Mouse (Mus musculus): ENCODE data around the gene 4930442H23Rik. TPM values are rescaled to one million over a fixed set of nuclear protein-coding genes. Genes with fewer than 3 reads are reported as not detected.
A peak's percentile ranks its signal among the peaks of the same experiment; 100 is the strongest.
"Not testable (repeated sequence)": the region's sequence is repeated elsewhere in the genome, so short reads cannot be mapped to it uniquely, and the experiment has no call there.

The 4930442H23Rik gene
- total and polyA plus RNA-seq, 3 experiments = not detected

DNA sequence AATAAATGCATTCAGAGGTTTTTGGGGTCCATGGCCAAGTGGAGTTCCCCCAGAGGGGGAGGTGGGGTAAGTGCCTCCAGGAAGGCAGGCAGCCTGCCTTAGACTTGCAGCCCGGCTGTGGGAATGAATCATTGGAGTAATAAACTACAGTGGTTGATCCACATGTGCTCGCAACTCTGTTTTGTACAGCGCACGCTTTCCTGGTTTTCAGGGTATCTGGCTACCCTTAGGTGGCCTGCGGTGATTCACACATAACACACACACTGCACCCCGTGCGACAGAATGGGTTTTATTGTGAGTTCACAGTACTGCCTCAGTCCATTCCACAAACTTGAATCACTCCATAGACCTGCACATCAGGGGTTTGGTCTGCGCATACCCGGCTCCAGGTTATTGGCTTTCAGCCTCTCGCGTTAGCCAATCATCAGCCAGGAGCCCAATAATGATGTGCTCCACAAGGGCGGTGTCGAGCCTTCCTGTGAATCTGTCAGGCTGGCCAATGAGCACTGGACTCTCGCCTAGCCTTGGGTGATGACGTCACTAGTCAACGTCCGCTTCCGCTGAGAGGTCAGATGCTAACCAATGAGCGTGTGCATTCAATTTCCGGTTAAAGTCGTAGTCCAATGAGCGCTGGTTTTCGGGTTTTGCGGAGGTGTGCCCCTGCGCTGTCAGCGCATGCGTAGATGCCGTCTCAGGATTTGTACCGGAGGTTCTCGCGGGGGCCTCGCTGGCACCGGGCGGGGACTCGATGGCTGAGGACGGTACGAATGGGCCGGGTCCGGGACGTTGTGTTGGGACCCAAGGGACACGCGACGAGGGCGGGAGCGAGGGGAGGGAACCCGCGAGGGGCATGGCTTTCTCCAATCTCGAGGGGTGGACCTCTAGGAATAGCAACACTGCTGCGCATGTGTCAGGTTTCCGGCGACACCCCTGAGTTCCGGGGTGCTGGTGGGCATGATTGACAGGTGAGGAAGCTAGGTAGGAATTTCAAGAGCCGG lies 1.0 kb downstream of the 4930442H23Rik start, which contains the start of gene Dapk3:
Dapk3 (plus strand) TSS at position 670 of the 998 bp plus-strand sequence.
- Histone ChIP-seq H3K4me1 (ENCODE audit: control insufficient read depth, insufficient read depth, low read length) (peaks cover 12% of the 10 kb centered on the region), H3K27me3 (ENCODE audit: control insufficient read depth, insufficient read depth, low read length) (no peaks in the 10 kb centered on the region), H3K36me3 (ENCODE audit: control insufficient read depth, insufficient read depth, low read length) (peaks cover 3% of the 10 kb centered on the region; the same call in 1 of the 2 replicates), H3K27ac (peak within 1 kb of the TSS; percentile 95), H3K9ac (ENCODE audit: low read depth, low read length) (peak within 1 kb of the TSS; percentile 79), H3K4me3 (peak within 1 kb of the TSS; percentile 69), H3K79me2 (replicated peaks; ENCODE audit: control insufficient read depth, insufficient read depth, low read length) (peaks cover 2% of the 10 kb centered on the region; the same call in 1 of the 2 replicates)
- intact Hi-C loops (cut with DNase I) = no loop called here
- WGBS = 6% methylated on average over 53 of the region's 53 CpGs
- peak; percentile 92 to 97 for DNase-seq
- TF ChIP-seq CTCF (IDR thresholded peaks at IDR 0.05) (no peak), EP300 (IDR thresholded peaks at IDR 0.05; ENCODE audit: insufficient read depth, low read depth, low read length) (peak; percentile 94), POLR2A (IDR thresholded peaks at IDR 0.05; ENCODE audit: insufficient read depth, low read depth, low read length) (peak; percentile 93)

DNA sequence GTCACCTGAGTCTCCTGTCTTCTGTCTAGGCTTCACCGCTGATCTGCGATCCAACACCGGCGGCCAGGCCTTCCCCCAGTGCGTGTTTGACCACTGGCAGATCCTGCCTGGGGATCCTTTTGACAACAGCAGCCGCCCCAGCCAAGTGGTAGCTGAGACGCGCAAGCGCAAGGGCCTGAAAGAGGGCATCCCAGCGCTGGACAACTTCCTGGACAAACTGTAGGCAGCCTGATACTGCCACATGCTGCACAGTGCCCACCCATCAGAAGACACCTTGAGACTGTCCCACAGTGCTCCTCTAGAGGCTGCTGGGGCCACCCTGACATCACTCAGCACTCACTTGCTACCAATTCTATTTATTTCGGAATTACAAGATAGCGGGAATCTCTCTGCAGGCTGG lies 1.8 kb downstream of the 4930442H23Rik start:
- H3K4me3 ChIP-seq; intact Hi-C loops (cut with DNase I); H3K9ac ChIP-seq (ENCODE audit: low read depth, low read length); H3K27me3 ChIP-seq (ENCODE audit: control insufficient read depth, insufficient read depth, low read length); H3K79me2 ChIP-seq (replicated peaks; ENCODE audit: control insufficient read depth, insufficient read depth, low read length); DNase-seq; H3K36me3 ChIP-seq (ENCODE audit: control insufficient read depth, insufficient read depth, low read length); H3K27ac ChIP-seq: not testable (repeated sequence)
- 58% methylated on average over 12 of the region's 12 CpGs for WGBS
- H3K4me1 ChIP-seq (ENCODE audit: control insufficient read depth, insufficient read depth, low read length) = peaks cover 15% of the 10 kb centered on the region

DNA sequence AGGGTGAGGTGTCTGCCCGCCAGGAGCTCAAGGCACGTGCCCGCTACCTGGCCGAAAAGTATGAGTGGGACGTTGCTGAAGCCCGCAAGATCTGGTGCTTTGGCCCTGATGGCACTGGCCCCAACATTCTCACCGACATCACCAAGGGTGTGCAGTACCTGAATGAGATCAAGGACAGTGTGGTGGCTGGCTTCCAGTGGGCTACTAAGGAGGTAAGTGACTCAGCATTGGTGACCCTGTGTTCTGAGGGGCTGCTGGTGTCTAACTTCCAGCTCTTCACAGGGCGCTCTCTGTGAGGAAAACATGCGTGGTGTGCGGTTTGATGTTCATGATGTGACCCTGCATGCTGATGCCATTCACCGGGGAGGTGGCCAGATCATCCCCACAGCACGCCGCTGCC lies 2.7 kb downstream of the 4930442H23Rik start:
- intact Hi-C loops (cut with DNase I) = no loop called here
- Histone ChIP-seq H3K27me3 (ENCODE audit: control insufficient read depth, insufficient read depth, low read length) (no peaks in the 10 kb centered on the region), H3K9ac (ENCODE audit: low read depth, low read length) (no peak overlapping the region), H3K36me3 (ENCODE audit: control insufficient read depth, insufficient read depth, low read length) (peaks cover 3% of the 10 kb centered on the region; the same call in 1 of the 2 replicates), H3K4me1 (ENCODE audit: control insufficient read depth, insufficient read depth, low read length) (peaks cover 15% of the 10 kb centered on the region), H3K27ac (no peak overlapping the region), H3K4me3 (no peak overlapping the region), H3K79me2 (replicated peaks; ENCODE audit: control insufficient read depth, insufficient read depth, low read length) (peaks cover 4% of the 10 kb centered on the region; the same call in 1 of the 2 replicates)
- TF ChIP-seq CTCF (IDR thresholded peaks at IDR 0.05) = no peak
- TF ChIP-seq POLR2A (IDR thresholded peaks at IDR 0.05; ENCODE audit: insufficient read depth, low read depth, low read length) = no peak
- 82% methylated on average over 13 of the region's 13 CpGs for WGBS
- DNase-seq = no peak

DNA sequence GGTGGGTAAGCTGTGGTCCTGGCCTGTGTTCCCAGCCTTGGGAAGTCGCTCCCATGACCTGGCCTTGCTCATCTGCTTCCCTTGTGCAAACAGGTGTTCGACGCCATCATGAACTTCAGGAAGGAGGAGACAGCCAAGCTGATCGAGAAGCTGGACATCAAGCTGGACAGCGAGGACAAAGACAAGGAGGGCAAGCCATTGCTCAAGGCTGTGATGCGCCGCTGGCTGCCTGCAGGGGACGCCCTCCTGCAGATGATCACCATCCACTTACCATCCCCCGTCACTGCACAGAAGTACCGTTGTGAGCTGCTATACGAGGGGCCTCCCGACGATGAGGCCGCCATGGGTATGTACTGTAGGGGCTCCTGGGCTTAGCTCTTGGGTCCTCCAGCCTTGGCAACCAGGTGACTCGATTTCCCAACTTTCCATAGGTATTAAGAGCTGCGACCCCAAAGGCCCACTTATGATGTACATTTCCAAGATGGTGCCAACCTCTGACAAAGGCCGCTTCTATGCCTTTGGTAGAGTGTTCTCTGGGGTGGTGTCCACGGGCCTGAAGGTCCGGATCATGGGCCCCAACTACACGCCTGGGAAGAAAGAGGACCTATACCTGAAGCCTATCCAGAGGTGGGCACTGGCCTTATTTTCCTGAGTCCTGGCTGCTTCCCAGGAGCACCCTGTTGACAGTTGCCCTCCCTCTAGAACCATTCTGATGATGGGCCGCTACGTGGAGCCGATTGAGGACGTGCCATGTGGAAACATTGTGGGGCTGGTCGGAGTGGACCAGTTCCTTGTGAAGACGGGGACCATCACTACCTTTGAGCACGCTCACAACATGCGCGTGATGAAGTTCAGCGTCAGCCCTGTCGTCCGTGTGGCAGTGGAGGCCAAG lies 4.0 kb downstream of the 4930442H23Rik start:
- DNase-seq = no peak
- peaks cover 3% of the 10 kb centered on the region; the same call in 1 of the 2 replicates for H3K36me3 ChIP-seq (ENCODE audit: control insufficient read depth, insufficient read depth, low read length)
- TF ChIP-seq POLR2A (IDR thresholded peaks at IDR 0.05; ENCODE audit: insufficient read depth, low read depth, low read length) = 0 out of 2 replicates have a peak, but pooled peaks have one; percentile 34
- no peak for TF ChIP-seq EP300 (IDR thresholded peaks at IDR 0.05; ENCODE audit: insufficient read depth, low read depth, low read length)
- TF ChIP-seq CTCF (IDR thresholded peaks at IDR 0.05) = 0 out of 2 replicates have a peak, but pooled peaks have one; percentile 14
- no peaks in the 10 kb centered on the region for H3K27me3 ChIP-seq (ENCODE audit: control insufficient read depth, insufficient read depth, low read length)
- no peak overlapping the region for H3K27ac ChIP-seq
- H3K4me3 ChIP-seq = no peak overlapping the region
- intact Hi-C loops (cut with DNase I) = loop anchor here (5.0 to 10.0 kb wide), 2 partner anchors 252 to 435 kb away; partner anchors contain the start of gene Ap3d1
- peaks cover 4% of the 10 kb centered on the region; the same call in 1 of the 2 replicates for H3K79me2 ChIP-seq (replicated peaks; ENCODE audit: control insufficient read depth, insufficient read depth, low read length)
- WGBS = 84% methylated on average over 32 of the region's 32 CpGs
- peaks cover 14% of the 10 kb centered on the region for H3K4me1 ChIP-seq (ENCODE audit: control insufficient read depth, insufficient read depth, low read length)
- H3K9ac ChIP-seq (ENCODE audit: low read depth, low read length) = no peak overlapping the region

DNA sequence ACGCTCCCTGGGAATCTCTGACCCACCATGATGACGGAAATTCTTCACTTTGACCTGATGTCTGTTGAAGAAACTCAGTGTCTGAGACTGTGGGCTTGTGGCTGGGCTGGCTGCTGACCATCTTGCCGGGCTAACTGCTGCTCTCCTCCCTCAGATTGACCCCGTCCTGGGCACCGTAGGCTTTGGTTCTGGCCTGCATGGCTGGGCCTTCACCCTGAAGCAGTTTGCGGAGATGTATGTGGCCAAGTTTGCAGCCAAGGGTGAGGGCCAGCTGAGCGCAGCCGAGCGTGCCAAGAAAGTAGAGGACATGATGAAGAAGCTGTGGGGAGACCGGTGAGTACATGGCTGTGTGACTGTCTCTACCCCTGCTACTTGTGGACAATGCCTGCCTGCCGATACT lies 4.7 kb downstream of the 4930442H23Rik start:
- Histone ChIP-seq H3K9ac (ENCODE audit: low read depth, low read length) (no peak overlapping the region), H3K4me1 (ENCODE audit: control insufficient read depth, insufficient read depth, low read length) (peaks cover 14% of the 10 kb centered on the region), H3K27ac (no peak overlapping the region), H3K27me3 (ENCODE audit: control insufficient read depth, insufficient read depth, low read length) (no peaks in the 10 kb centered on the region), H3K36me3 (ENCODE audit: control insufficient read depth, insufficient read depth, low read length) (peaks cover 3% of the 10 kb centered on the region; the same call in 1 of the 2 replicates), H3K4me3 (no peak overlapping the region), H3K79me2 (replicated peaks; ENCODE audit: control insufficient read depth, insufficient read depth, low read length) (peaks cover 4% of the 10 kb centered on the region; the same call in 1 of the 2 replicates)
- 77% methylated on average over 11 of the region's 11 CpGs for WGBS
- DNase-seq = no peak
- intact Hi-C loops (cut with DNase I) = loop anchor here (5.0 to 10.0 kb wide), 2 partner anchors 252 to 434 kb away; partner anchors contain the start of gene Ap3d1
- TF ChIP-seq POLR2A (IDR thresholded peaks at IDR 0.05; ENCODE audit: insufficient read depth, low read depth, low read length) (no peak), CTCF (IDR thresholded peaks at IDR 0.05) (no peak)
